Mouse (Mus musculus): ENCODE data around the gene Lgmn. TPM values are rescaled to one million over a fixed set of nuclear protein-coding genes. Genes with fewer than 3 reads are reported as not detected.
A peak's percentile ranks its signal among the peaks of the same experiment; 100 is the strongest.

Lgmn gene
- polyA plus RNA-seq, 1 experiment from 2014 or later: 65.5 TPM

DNA sequence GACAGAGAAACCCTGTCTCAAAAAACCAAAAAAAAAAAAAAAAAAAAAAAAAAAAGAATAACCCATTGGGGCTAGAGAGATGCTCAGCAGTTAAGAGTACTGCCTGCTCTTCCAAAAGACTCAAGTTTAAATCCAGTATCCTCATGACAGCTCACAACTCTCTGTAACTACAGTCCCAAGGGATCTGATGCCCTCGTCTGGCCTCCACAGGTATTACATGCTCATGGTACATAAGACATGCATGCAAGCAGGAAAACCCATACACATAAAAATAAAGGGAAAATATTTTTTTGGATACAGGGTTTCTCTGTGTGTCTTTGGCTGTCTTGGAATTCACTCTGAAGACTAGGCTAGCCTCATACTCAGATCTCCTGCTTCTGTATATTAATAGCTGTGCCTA is 93.1 kb downstream of the Lgmn start:
- ATAC-seq (replicated peaks; ENCODE audit: insufficient number of reproducible peaks, low FRiP score, low TSS enrichment, low read depth) (no peak), DNase-seq (ENCODE audit: low spot score) (peak; percentile 63)
- H3K9ac ChIP-seq (replicated peaks; ENCODE audit: low read length): no peak overlapping the region
- no peak overlapping the region for H3K4me2 ChIP-seq (ENCODE audit: low read depth, low read length)
- no peak overlapping the region for H3K4me3 ChIP-seq (ENCODE audit: low read depth, low read length)
- no peaks in the 10 kb centered on the region for H3K27me3 ChIP-seq (ENCODE audit: control insufficient read depth, insufficient read depth, low read length)
- no peaks in the 10 kb centered on the region for H3K4me1 ChIP-seq (ENCODE audit: control insufficient read depth, insufficient read depth, low read length)
- H3K9me3 ChIP-seq (replicated peaks; ENCODE audit: control insufficient read depth, low read length): no peaks in the 10 kb centered on the region
- no peak overlapping the region for H3K27ac ChIP-seq (replicated peaks; ENCODE audit: low read depth, low read length)
- no peaks in the 10 kb centered on the region for H3K36me3 ChIP-seq (replicated peaks; ENCODE audit: control insufficient read depth, insufficient read depth, low read depth, low read length)
- 10% methylated on average over 1 of the region's 1 CpGs for WGBS

DNA sequence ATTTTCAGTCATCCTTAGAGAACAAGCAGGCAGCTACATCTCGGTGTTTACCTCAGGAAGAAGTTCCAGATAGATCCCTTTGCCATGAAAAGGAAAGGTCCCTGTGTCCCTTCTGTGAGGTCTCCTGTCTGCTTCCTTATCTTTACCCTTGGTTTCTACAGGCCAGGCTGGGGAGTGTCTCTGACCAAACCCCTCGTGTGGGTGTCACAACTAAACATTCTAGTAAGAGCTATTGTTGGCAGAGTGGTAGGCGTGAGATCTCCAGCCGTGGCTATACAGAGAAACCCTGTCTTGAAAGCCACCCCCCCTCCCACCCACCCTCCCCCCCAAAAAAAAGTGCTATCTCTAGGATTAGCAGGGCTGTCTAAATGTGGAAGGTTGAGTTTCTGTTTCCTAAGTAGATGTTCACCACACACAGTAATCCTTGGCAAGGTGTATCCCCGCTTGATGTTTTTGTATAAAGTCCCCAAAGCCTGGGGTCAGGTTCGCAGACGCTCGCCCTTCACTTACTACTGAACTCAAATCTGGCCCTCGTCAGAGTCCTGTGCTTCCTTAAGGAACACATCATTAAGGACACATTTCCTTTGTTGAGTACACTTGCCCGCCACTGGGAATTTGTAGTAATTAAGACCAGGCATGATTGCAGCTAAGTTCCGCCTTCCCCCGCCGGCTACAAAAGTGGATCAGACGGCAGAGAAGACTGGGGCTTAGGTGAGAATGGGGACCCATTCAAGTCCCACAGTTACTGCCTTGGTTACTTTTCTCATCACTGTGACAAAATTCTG is 94.4 kb downstream of the Lgmn start:
- Histone ChIP-seq H3K27me3 (ENCODE audit: control insufficient read depth, insufficient read depth, low read length) (no peaks in the 10 kb centered on the region), H3K4me2 (ENCODE audit: low read depth, low read length) (no peak overlapping the region), H3K36me3 (replicated peaks; ENCODE audit: control insufficient read depth, insufficient read depth, low read depth, low read length) (no peaks in the 10 kb centered on the region), H3K27ac (replicated peaks; ENCODE audit: low read depth, low read length) (no peak overlapping the region), H3K4me1 (ENCODE audit: control insufficient read depth, insufficient read depth, low read length) (no peaks in the 10 kb centered on the region), H3K4me3 (ENCODE audit: low read depth, low read length) (no peak overlapping the region), H3K9ac (replicated peaks; ENCODE audit: low read length) (no peak overlapping the region), H3K9me3 (replicated peaks; ENCODE audit: control insufficient read depth, low read length) (no peaks in the 10 kb centered on the region)
- DNase-seq (ENCODE audit: low spot score) (peak; percentile 48), ATAC-seq (replicated peaks; ENCODE audit: insufficient number of reproducible peaks, low FRiP score, low TSS enrichment, low read depth) (no peak)
- WGBS: 38% methylated on average over 14 of the region's 14 CpGs

Other genes starting within 250 kb of the Lgmn start
- gene Rin3, start 156.8 kb downstream of the Lgmn start, polyA plus RNA-seq (2014; fragmentation: Nextera tagmentation; extraction: Ambion mirVana): 3.5 and 6.2 TPM in 2 replicates
- 35.1 and 38.3 TPM in 2 replicates for gene Golga5, start 29.3 kb upstream of the Lgmn start, polyA plus RNA-seq (2014; fragmentation: Nextera tagmentation; extraction: Ambion mirVana)
- gene Chga, start 115.2 kb upstream of the Lgmn start, polyA plus RNA-seq (2014; fragmentation: Nextera tagmentation; extraction: Ambion mirVana): 6.2 and 6.5 TPM in 2 replicates